Mouse (Mus musculus): ENCODE data around the gene Trpc1.

- TF ChIP-seq CTCF (IDR thresholded peaks at IDR 0.05; ENCODE audit: extremely low read depth, insufficient read depth, low read length) = no peak
- TF ChIP-seq POLR2A (IDR thresholded peaks at IDR 0.05; ENCODE audit: extremely low read depth, insufficient read depth, low read length) = peak; percentile 80
Measured at GRCm38 (mm10) chr9:95750037-95750511, at the start of gene Trpc1.

All from cortical plate, adult 2 months (tissue).